Mouse (Mus musculus) kidney, postnatal 25 days (tissue): Measurements from ENCODE around the gene Gm10722.
A peak's percentile ranks its signal among the peaks of the same experiment; 100 is the strongest.
"Not testable (repeated sequence)": the region's sequence is repeated elsewhere in the genome, so short reads cannot be mapped to it uniquely, and the experiment has no call there.

Experiments
- DNase-seq, 2 experiments: peaks; one replicate each; pipeline ENCODE4 v3.0.0; 2021; ENCODE audit warnings: mixed read lengths in 2 of 2

The Gm10722 gene

DNA sequence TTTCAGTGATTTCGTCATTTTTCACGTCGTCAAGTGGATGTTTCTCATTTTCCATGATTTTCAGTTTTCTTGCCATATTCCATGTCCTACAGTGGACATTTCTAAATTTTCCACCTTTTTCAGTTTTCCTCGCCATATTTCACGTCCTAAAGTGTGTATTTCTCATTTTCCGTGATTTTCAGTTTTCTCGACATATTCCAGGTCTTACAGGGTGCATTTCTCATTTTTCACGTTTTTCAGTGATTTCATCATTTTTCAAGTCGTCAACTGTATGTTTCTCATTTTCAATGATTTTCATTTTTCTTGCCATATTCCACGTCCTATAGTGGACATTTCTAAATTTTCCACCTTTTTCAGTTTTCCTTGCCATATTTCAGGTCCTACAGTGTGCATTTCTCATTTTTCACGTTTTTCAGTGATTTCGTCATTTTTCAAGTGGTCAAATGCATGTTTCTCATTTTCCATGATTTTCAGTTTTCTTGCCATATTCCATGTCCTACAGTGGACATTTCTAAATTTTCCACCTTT, at the start of gene Gm10722:
Gm10722 (plus strand) TSS at position 478 of the 528 bp plus-strand sequence.
- peak in 1 of 2 experiments; percentile 19 for DNase-seq

DNA sequence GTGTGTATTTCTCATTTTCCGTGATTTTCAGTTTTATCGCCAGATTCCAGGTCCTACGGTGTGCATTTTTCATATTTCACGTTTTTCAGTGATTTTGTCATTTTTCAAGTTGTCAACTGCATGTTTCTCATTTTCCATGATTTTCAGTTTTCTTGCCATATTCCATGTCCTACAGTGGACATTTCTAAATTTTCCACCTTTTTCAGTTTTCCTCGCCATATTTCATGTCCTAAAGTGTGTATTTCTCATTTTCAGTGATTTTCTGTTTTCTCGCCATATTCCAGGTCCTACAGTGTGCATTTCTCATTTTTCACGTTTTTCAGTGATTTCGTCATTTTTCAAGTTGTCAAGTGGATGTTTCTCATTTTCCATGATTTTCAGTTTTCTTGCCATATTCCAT, 284 bp downstream of the Gm10722 start:
- not testable (repeated sequence) for DNase-seq

DNA sequence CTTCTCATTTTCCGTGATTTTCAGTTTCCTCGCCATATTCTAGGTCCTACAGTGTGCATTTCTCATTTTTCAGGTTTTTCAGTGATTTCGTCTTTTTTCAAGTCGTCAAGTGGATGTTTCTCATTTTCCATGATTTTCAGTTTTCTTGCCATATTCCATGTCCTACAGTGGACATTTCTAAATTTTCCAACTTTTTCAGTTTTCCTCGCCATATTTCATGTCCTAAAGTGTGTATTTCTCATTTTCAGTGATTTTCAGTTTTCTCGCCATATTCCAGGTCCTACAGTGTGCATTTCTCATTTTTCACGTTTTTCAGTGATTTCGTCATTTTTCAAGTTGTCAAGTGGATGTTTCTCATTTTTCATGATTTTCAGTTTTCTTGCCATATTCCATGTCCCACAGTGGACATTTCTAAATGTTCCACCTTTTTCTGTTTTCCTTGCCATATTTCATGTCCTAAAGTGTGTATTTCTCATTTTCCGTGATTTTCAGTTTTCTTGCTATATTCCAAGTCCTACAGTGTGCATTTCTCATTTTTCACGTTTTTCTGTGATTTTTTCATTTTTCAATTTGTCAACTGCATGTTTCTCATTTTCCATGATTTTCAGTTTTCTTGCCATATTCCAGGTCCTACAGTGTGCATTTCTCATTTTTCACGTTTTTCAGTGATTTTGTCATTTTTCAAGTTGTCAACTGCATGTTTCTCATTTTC, 1.4 kb downstream of the Gm10722 start:
- peak; percentile 99 to 100 for DNase-seq

DNA sequence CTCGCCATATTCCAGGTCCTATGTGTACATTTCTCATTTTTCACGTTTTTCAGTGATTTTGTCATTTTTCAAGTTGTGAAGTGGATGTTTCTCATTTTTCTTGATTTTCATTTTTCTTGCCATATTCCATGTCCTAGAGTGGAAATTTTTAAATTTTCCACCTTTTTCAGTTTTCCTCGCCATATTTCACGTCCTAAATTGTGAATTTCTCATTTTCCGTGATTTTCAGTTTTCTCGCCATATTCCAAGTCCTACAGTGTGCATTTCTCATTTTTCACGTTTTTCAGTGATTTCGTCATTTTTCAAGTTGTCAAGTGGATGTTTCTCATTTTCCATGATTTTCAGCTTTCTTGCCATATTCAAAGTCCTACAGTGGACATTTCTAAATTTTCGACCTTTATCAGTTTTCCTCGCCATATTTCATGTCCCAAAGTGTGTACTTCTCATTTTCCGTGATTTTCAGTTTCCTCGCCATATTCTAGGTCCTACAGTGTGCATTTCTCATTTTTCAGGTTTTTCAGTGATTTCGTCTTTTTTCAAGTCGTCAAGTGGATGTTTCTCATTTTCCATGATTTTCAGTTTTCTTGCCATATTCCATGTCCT, 2.2 kb downstream of the Gm10722 start, which contains the start of gene Gm11168:
Gm11168 (plus strand) TSS at position 553 of the 603 bp plus-strand sequence.
- peak; percentile 7 to 19 for DNase-seq

DNA sequence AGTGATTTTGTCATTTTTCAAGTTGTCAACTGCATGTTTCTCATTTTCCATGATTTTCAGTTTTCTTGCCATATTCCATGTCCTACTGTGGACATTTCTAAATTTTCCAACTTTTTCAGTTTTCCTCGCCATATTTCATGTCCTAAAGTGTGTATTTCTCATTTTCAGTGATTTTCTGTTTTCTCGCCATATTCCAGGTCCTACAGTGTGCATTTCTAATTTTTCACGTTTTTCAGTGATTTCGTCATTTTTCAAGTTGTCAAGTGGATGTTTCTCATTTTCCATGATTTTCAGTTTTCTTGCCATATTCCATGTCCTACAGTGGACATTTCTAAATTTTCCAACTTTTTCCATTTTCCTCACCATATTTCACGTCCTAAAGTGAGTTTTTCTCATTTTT, 5.5 kb downstream of the Gm10722 start:
- not testable (repeated sequence) for DNase-seq

DNA sequence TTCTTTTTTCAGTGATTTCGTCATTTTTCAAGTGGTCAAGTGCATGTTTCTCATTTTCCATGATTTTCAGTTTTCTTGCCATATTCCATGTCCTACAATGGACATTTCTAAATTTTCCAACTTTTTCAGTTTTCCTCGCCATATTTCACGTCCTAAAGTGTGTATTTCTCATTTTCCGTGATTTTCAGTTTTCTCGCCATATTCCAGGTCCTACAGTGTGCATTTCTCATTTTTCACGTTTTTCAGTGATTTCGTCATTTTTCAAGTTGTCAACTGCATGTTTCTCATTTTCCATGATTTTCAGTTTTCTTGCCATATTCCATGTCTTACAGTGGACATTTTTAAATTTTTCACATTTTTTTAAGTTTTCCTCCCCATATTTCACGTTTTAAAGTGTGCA, 5.9 kb downstream of the Gm10722 start:
- not testable (repeated sequence) for DNase-seq

DNA sequence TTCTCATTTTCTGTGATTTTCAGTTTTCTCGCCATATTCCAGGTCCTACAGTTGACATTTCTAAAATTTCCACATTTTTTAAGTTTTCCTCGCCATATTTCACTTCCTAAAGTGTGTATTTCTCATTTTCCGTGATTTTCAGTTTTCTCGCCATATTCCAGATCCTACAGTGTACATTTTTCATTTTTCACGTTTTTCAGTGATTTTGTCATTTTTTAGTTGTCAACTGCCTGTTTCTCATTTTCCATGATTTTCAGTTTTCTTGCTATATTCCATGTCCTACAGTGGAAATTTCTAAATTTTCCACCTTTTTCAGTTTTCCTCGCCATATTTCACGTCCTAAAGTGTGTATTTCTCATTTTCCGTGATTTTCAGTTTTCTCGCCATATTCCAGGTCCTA, 6.5 kb downstream of the Gm10722 start:
- DNase-seq: peak; percentile 1 to 18

DNA sequence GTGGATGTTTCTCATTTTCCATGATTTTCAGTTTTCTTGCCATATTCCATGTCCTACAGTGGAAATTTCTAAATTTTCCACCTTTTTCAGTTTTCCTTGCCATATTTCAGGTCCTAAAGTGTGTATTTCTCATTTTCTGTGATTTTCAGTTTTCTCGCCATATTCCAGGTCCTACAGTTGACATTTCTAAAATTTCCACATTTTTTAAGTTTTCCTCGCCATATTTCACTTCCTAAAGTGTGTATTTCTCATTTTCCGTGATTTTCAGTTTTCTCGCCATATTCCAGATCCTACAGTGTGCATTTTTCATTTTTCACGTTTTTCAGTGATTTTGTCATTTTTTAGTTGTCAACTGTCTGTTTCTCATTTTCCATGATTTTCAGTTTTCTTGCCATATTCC, 8.6 kb downstream of the Gm10722 start:
- DNase-seq: not testable (repeated sequence)

DNA sequence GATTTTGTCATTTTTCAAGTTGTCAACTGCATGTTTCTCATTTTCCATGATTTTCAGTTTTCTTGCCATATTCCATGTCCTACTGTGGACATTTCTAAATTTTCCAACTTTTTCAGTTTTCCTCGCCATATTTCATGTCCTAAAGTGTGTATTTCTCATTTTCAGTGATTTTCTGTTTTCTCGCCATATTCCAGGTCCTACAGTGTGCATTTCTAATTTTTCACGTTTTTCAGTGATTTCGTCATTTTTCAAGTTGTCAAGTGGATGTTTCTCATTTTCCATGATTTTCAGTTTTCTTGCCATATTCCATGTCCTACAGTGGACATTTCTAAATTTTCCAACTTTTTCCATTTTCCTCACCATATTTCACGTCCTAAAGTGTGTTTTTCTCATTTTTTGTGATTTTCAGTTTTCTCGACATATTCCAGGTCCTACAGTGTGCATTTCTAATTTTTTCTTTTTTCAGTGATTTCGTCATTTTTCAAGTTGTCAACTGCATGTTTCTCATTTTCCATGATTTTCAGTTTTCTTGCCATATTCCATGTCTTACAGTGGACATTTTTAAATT, 11.4 kb downstream of the Gm10722 start:
- DNase-seq: not testable (repeated sequence)

DNA sequence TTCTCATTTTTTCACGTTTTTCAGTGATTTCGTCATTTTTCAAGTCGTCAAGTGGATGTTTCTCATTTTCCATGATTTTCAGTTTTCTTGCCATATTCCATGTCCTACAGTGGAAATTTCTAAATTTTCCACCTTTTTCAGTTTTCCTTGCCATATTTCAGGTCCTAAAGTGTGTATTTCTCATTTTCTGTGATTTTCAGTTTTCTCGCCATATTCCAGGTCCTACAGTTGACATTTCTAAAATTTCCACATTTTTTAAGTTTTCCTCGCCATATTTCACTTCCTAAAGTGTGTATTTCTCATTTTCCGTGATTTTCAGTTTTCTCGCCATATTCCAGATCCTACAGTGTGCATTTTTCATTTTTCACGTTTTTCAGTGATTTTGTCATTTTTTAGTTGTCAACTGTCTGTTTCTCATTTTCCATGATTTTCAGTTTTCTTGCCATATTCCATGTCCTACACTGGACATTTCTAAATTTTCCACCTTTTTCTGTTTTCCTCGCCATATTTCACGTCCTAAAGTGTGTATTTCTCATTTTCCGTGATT, 12.1 kb downstream of the Gm10722 start, which contains the start of gene Gm10721:
Gm10721 (plus strand) TSS at position 408 of the 547 bp plus-strand sequence.
- DNase-seq: not testable (repeated sequence)

DNA sequence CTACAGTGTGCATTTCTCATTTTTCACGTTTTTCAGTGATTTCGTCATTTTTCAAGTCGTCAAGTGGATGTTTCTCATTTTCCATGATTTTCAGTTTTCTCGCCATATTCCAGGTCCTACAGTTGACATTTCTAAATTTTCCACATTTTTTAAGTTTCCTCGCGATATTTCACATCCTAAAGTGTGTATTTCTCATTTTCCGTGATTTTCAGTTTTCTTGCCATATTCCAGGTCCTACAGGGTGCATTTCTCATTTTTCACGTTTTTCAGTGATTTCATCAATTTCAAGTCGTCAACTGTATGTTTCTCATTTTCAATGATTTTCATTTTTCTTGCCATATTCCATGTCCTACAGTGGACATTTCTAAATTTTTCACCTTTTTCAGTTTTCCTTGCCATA, 14.6 kb downstream of the Gm10722 start, which contains the start of gene Gm10720:
Gm10720 (plus strand) TSS at position 301 of the 400 bp plus-strand sequence.
- not testable (repeated sequence) for DNase-seq

DNA sequence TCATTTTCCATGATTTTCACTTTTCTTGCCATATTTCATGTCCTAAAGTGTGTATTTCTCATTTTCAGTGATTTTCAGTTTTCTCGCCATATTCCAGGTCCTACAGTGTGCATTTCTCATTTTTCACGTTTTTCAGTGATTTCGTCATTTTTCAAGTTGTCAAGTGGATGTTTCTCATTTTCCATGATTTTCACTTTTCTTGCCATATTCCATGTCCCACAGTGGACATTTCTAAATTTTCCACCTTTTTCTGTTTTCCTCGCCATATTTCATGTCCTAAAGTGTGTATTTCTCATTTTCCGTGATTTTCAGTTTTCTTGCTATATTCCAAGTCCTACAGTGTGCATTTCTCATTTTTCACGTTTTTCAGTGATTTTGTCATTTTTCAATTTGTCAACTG, 15.2 kb downstream of the Gm10722 start:
- peak in 1 of 2 experiments; percentile 37 for DNase-seq

DNA sequence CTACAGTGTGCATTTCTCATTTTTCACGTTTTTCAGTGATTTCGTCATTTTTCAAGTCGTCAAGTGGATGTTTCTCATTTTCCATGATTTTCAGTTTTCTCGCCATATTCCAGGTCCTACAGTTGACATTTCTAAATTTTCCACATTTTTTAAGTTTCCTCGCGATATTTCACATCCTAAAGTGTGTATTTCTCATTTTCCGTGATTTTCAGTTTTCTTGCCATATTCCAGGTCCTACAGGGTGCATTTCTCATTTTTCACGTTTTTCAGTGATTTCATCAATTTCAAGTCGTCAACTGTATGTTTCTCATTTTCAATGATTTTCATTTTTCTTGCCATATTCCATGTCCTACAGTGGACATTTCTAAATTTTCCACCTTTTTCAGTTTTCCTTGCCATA, 16.4 kb downstream of the Gm10722 start, which contains the start of gene Gm10719:
Gm10719 (plus strand) TSS at position 301 of the 400 bp plus-strand sequence.
- DNase-seq: not testable (repeated sequence)

DNA sequence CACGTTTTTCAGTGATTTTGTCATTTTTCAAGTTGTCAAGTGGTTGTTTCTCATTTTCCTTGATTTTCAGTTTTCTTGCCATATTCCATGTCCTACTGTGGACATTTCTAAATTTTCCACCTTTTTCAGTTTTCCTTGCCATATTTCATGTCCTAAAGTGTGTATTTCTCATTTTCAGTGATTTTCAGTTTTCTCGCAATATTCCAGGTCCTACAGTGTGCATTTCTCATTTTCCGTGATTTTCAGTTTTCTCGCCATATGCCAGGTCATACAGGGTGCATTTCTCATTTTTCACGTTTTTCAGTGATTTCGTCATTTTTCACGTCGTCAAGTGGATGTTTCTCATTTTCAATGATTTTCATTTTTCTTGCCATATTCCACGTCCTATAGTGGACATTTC, 18.2 kb downstream of the Gm10722 start:
- DNase-seq: peak; percentile 90 to 100

DNA sequence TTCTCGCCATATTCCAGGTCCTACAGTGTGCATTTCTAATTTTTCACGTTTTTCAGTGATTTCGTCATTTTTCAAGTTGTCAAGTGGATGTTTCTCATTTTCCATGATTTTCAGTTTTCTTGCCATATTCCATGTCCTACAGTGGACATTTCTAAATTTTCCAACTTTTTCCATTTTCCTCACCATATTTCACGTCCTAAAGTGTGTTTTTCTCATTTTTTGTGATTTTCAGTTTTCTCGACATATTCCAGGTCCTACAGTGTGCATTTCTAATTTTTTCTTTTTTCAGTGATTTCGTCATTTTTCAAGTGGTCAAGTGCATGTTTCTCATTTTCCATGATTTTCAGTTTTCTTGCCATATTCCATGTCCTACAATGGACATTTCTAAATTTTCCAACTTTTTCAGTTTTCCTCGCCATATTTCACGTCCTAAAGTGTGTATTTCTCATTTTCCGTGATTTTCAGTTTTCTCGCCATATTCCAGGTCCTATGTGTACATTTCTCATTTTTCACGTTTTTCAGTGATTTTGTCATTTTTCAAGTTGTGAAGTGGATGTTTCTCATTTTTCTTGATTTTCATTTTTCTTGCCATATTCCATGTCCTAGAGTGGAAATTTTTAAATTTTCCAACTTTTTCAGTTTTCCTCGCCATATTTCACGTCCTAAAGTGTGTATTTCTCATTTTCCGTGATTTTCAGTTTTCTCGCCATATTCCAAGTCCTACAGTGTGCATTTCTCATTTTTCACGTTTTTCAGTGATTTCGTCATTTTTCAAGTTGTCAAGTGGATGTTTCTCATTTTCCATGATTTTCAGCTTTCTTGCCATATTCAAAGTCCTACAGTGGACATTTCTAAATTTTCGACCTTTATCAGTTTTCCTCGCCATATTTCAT, 19.4 kb downstream of the Gm10722 start:
- DNase-seq: peak; percentile 79 to 90

DNA sequence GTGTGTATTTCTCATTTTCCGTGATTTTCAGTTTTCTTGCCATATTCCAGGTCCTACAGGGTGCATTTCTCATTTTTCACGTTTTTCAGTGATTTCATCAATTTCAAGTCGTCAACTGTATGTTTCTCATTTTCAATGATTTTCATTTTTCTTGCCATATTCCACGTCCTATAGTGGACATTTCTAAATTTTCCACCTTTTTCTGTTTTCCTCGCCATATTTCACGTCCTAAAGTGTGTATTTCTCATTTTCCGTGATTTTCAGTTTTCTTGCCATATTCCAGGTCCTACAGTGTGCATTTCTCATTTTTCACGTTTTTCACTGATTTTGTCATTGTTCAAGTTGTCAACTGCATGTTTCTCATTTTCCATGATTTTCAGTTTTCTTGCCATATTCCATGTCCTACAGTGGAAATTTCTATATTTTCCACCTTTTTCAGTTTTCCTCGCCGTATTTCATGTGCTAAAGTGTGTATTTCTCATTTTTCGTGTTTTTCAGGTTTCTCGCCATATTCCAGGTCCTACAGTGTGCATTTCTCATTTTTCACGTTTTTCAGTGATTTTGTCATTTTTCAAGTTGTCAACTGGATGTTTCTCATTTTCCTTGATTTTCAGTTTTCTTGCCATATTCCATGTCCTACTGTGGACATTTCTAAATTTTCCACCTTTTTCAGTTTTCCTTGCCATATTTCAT, 21.7 kb downstream of the Gm10722 start:
- not testable (repeated sequence) for DNase-seq

DNA sequence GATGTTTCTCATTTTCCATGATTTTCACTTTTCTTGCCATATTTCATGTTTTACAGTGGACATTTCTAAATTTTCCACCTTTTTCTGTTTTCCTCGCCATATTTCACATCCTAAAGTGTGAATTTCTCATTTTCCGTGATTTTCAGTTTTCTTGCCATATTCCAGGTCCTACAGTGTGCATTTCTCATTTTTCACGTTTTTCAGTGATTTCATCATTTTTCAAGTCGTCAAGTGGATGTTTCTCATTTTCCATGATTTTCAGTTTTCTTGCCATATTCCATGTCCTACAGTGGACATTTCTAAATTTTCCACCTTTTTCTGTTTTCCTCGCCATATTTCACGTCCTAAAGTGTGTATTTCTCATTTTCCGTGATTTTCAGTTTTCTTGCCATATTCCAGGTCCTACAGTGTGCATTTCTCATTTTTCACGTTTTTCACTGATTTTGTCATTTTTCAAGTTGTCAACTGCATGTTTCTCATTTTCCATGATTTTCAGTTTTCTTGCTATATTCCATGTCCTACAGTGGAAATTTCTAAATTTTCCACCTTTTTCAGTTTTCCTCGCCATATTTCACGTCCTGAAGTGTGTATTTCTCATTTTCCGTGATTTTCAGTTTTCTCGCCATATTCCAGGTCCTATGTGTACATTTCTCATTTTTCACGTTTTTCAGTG, 22.7 kb downstream of the Gm10722 start, which contains the start of gene Gm10718:
Gm10718 (plus strand) TSS at position 236 of the 673 bp plus-strand sequence.
- peak in 1 of 2 experiments; percentile 42 for DNase-seq

DNA sequence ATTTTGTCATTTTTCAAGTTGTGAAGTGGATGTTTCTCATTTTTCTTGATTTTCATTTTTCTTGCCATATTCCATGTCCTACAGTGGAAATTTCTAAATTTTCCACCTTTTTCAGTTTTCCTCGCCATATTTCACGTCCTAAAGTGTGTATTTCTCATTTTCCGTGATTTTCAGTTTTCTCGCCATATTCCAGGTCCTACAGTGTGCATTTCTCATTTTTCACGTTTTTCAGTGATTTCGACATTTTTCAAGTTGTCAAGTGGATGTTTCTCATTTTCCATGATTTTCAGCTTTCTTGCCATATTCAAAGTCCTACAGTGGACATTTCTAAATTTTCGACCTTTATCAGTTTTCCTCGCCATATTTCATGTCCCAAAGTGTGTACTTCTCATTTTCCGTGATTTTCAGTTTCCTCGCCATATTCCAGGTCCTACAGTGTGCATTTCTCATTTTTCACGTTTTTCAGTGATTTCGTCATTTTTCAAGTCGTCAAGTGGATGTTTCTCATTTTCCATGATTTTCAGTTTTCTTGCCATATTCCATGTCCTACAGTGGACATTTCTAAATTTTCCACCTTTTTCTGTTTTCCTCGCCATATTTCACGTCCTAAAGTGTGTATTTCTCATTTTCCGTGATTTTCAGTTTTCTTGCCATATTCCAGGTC, 23.4 kb downstream of the Gm10722 start:
- DNase-seq: not testable (repeated sequence)

DNA sequence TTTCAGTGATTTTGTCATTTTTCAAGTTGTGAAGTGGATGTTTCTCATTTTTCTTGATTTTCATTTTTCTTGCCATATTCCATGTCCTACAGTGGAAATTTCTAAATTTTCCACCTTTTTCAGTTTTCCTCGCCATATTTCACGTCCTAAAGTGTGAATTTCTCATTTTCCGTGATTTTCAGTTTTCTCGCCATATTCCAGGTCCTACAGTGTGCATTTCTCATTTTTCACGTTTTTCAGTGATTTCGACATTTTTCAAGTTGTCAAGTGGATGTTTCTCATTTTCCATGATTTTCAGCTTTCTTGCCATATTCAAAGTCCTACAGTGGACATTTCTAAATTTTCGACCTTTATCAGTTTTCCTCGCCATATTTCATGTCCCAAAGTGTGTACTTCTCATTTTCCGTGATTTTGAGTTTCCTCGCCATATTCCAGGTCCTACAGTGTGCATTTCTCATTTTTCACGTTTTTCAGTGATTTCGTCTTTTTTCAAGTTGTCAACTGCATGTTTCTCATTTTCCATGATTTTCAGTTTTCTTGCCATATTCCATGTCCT, 24.3 kb downstream of the Gm10722 start, which contains the start of gene Gm10717:
Gm10717 (plus strand) TSS at position 506 of the 556 bp plus-strand sequence.
- not testable (repeated sequence) for DNase-seq
